Mouse (Mus musculus): ENCODE data around the gene Psapl1.

DNA sequence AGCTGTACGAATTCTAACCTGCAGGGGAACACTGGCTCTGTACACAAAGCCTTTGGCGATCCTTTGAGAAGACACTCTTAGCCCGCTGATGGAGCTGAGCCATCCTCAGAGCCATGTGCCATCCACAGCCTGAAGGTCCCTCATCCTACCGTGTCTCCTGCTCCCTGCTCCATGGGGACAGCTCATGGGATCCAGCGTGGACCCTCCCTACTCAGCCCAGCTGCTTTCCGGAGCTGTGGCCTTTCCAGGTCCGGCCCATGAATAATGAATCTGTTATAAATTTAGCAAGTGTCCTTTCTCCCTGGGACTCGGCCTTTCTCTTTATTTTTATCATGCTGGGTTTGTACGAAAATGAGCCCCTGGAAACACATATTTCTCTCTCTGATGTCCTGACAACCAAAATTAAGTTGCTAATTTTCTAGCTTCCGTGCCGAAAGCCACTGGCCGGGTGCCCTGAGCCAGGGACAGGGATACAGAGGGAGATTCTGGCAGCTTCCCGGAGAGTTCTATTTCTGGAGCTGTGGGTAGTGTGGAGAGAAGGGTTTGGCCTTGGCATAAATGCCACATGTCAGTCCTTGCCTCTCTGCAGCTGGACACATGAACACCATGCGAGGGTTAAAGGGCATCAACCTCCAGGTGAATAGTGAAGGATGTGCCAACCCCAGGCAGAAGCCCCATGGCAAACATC is 34.7 kb upstream of the Psapl1 start:
- TF ChIP-seq CTCF (IDR thresholded peaks at IDR 0.05; ENCODE audit: low read depth, low read length) (no peak), GATA1 (IDR thresholded peaks at IDR 0.05; ENCODE audit: borderline replicate concordance, low read length) (no peak)
